Comparison of ENCODE assay signal across 9 mouse cellular contexts in genomic region chr4:131825830-131826229, GRCm38 (mm10). TPM values are rescaled to one million over a fixed set of nuclear protein-coding genes. Genes with fewer than 3 reads are reported as not detected.
A peak's percentile ranks its signal among the peaks of the same experiment; 100 is the strongest.
DNase-seq lines count a peak whose midpoint lies in the region; ATAC-seq and TF ChIP-seq lines count a peak whose summit lies in the region.
"Had no signal": no experiment of that assay in that cellular context is flagged by ENCODE, and none has a peak within 500 bp of the region (broad histone marks: within the 10 kb centered on the region; RNA-seq: fewer than 3 reads in every experiment).

No protein-coding gene starts in this region.

- H3K4me3 ChIP-seq in hindbrain, postnatal 0 days (ENCODE audit: low read length) = no peak overlapping the region
- H3K4me3 ChIP-seq in hindbrain, embryonic 12.5 days = no peak overlapping the region
- no peak overlapping the region for H3K4me3 ChIP-seq in forebrain, embryonic 12.5 days (replicated peaks)
- H3K4me3 ChIP-seq: limb, embryonic 15.5 days had no signal

- ATAC-seq in hindbrain, postnatal 0 days = no peak
- no peak for ATAC-seq in hindbrain, embryonic 12.5 days (ENCODE audit: low FRiP score)
- ATAC-seq in erythroblast, adult 5-6 weeks (replicated peaks; ENCODE audit: low FRiP score, poor library complexity, severe bottlenecking) = peak; percentile 65
- ATAC-seq in forebrain, embryonic 12.5 days (ENCODE audit: low FRiP score) = no peak

- peak; percentile 62 for TF ChIP-seq CTCF in hindbrain, postnatal 0 days (IDR thresholded peaks at IDR 0.05; ENCODE audit: low read depth)

- no peak overlapping the region for H3K27ac ChIP-seq in hindbrain, postnatal 0 days
- no peak overlapping the region for H3K27ac ChIP-seq in hindbrain, embryonic 12.5 days
- no peak overlapping the region for H3K27ac ChIP-seq in forebrain, embryonic 12.5 days

- no peaks in the 10 kb centered on the region for H3K36me3 ChIP-seq in hindbrain, postnatal 0 days (ENCODE audit: insufficient read depth, low read length)
- H3K36me3 ChIP-seq in hindbrain, embryonic 12.5 days = no peaks in the 10 kb centered on the region
- H3K36me3 ChIP-seq in forebrain, embryonic 12.5 days (replicated peaks) = peaks cover 8% of the 10 kb centered on the region
- H3K36me3 ChIP-seq: limb, embryonic 15.5 days had no signal

- no peak overlapping the region for H3K4me2 ChIP-seq in hindbrain, postnatal 0 days (ENCODE audit: low read depth, low read length)
- H3K4me2 ChIP-seq in hindbrain, embryonic 12.5 days (replicated peaks) = no peak overlapping the region
- H3K4me2 ChIP-seq in forebrain, embryonic 12.5 days = no peak overlapping the region
- H3K4me2 ChIP-seq: limb, embryonic 15.5 days had no signal

- DNase-seq in hindbrain, postnatal 0 days (ENCODE audit: low spot score) = no peak
- peak; percentile 9 for DNase-seq in NIH3T3 (ENCODE audit: low read depth)
- DNase-seq in lung, postnatal 36 days = peak; percentile 68
- DNase-seq in thymus, postnatal 25 days = peak; percentile 52
- DNase-seq in neural tube, embryonic 10.5 days (ENCODE audit: extremely low spot score, low spot score) = no peak

- no peaks in the 10 kb centered on the region for H3K27me3 ChIP-seq in hindbrain, postnatal 0 days (ENCODE audit: insufficient read depth, low read length)
- peaks cover 5% of the 10 kb centered on the region; the same call in 1 of the 2 replicates for H3K27me3 ChIP-seq in hindbrain, embryonic 12.5 days
- H3K27me3 ChIP-seq in forebrain, embryonic 12.5 days = no peaks in the 10 kb centered on the region
- H3K27me3 ChIP-seq: limb, embryonic 15.5 days had no signal

- H3K9me3 ChIP-seq in hindbrain, postnatal 0 days (ENCODE audit: low read length) = no peaks in the 10 kb centered on the region
- H3K9me3 ChIP-seq in hindbrain, embryonic 12.5 days (replicated peaks) = no peaks in the 10 kb centered on the region
- no peaks in the 10 kb centered on the region for H3K9me3 ChIP-seq in forebrain, embryonic 12.5 days
- H3K9me3 ChIP-seq: limb, embryonic 15.5 days had no signal

- WGBS in hindbrain, postnatal 0 days = 52% methylated on average over 8 of the region's 8 CpGs
- WGBS in hindbrain, embryonic 12.5 days = 51% methylated on average over 8 of the region's 8 CpGs
- 48% methylated on average over 8 of the region's 8 CpGs for WGBS in forebrain, embryonic 12.5 days

- peaks cover 16% of the 10 kb centered on the region; the same call in 1 of the 2 replicates for H3K4me1 ChIP-seq in hindbrain, postnatal 0 days (ENCODE audit: insufficient read depth, low read length)
- H3K4me1 ChIP-seq in hindbrain, embryonic 12.5 days = peaks cover 46% of the 10 kb centered on the region
- H3K4me1 ChIP-seq in forebrain, embryonic 12.5 days = peaks cover 53% of the 10 kb centered on the region

- H3K9ac ChIP-seq in hindbrain, postnatal 0 days (replicated peaks; ENCODE audit: low read length) = no peak overlapping the region
- no peak overlapping the region for H3K9ac ChIP-seq in hindbrain, embryonic 12.5 days
- no peak overlapping the region for H3K9ac ChIP-seq in forebrain, embryonic 12.5 days
- H3K9ac ChIP-seq: limb, embryonic 15.5 days had no signal

RNA-seq across cellular contexts. Expression of gene Ptpru, which starts 12.3 kb away (rescaled TPM):
- 31.2 and 35.9 TPM in 2 replicates for total RNA-seq in hindbrain, postnatal 0 days (2014; rRNA removed)
- 17.3 and 20.0 TPM in 2 replicates for polyA plus RNA-seq in hindbrain, postnatal 0 days (2015; fragmentation: Nextera tagmentation; extraction: Ambion mirVana)
- 22.7 and 30.2 TPM in 2 replicates for polyA plus RNA-seq in hindbrain, embryonic 12.5 days (2016; fragmentation: Nextera tagmentation; extraction: Ambion mirVana)
- total RNA-seq in erythroblast, adult 5-6 weeks (2015; ENCODE audit: low replicate concordance) = 0.19 and 5.9 TPM in 2 replicates
- total RNA-seq in erythroblast, adult 5-6 weeks (2017; ENCODE audit: low replicate concordance) = 0.56 and 3.2 TPM in 2 replicates
- polyA plus RNA-seq in forebrain, embryonic 12.5 days (2016; fragmentation: Nextera tagmentation; extraction: Ambion mirVana) = 47.1 and 57.7 TPM in 2 replicates

RNA-seq across cellular contexts. Expression of gene Mecr, which starts 17.4 kb away (rescaled TPM):
- total RNA-seq in hindbrain, postnatal 0 days (2014; rRNA removed) = 21.5 and 30.8 TPM in 2 replicates
- 33.8 TPM in 2 replicates for polyA plus RNA-seq in hindbrain, postnatal 0 days (2015; fragmentation: Nextera tagmentation; extraction: Ambion mirVana)
- 40.1 and 44.6 TPM in 2 replicates for polyA plus RNA-seq in hindbrain, embryonic 12.5 days (2016; fragmentation: Nextera tagmentation; extraction: Ambion mirVana)
- total RNA-seq in erythroblast, adult 5-6 weeks (2015; ENCODE audit: low replicate concordance) = 6.7 and 11.1 TPM in 2 replicates
- 6.4 and 10.3 TPM in 2 replicates for total RNA-seq in erythroblast, adult 5-6 weeks (2017; ENCODE audit: low replicate concordance)
- 40.4 and 41.7 TPM in 2 replicates for polyA plus RNA-seq in forebrain, embryonic 12.5 days (2016; fragmentation: Nextera tagmentation; extraction: Ambion mirVana)

RNA-seq across cellular contexts. Expression of gene Srsf4, which starts 47.6 kb away (rescaled TPM):
- total RNA-seq in hindbrain, postnatal 0 days (2014; rRNA removed) = 25.9 and 28.3 TPM in 2 replicates
- 76.0 and 86.0 TPM in 2 replicates for polyA plus RNA-seq in hindbrain, postnatal 0 days (2015; fragmentation: Nextera tagmentation; extraction: Ambion mirVana)
- 139 and 147 TPM in 2 replicates for polyA plus RNA-seq in hindbrain, embryonic 12.5 days (2016; fragmentation: Nextera tagmentation; extraction: Ambion mirVana)
- total RNA-seq in erythroblast, adult 5-6 weeks (2015; ENCODE audit: low replicate concordance) = 20.9 and 23.6 TPM in 2 replicates
- total RNA-seq in erythroblast, adult 5-6 weeks (2017; ENCODE audit: low replicate concordance) = 45.2 and 61.6 TPM in 2 replicates
- polyA plus RNA-seq in forebrain, embryonic 12.5 days (2016; fragmentation: Nextera tagmentation; extraction: Ambion mirVana) = 193 and 199 TPM in 2 replicates

Comparison
In these comparisons a context has a peak if more than half of its experiments do, and no peak if none do; other contexts are left out.
1. DNase-seq: peak in NIH3T3 (single experiment), lung, postnatal 36 days (single experiment) and thymus, postnatal 25 days (single experiment); none in hindbrain, postnatal 0 days (single experiment) and neural tube, embryonic 10.5 days (single experiment).